Mouse (Mus musculus) thymus, postnatal 10 days (tissue): Measurements from ENCODE around the gene Parva.

Source experiments
- DNase-seq, 2 experiments: peaks; one replicate each; pipeline ENCODE4 v3.0.0; 2021; ENCODE audit warnings: low spot score in 2 of 2

Gene Parva

DNA sequence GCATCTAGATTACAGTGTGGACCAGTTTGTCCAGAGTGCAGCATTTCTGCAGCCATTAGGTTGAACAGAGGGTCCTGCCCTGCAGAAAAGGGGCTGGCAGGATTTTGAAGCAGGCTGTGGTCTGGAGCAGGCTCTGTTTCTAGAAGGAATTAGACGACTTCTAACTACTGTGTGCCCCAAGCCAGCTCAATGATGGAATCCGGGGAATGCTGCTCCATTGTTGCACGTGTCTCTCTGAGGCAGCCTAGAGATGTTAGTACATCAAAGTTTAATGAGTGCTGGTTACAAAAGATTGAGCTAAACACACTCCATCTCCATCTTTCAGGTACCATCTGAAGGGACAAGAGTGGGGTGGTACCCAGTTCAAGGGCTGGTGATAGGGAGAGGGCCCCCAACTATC lies 85.0 kb downstream of the Parva start:
- DNase-seq, result no peak

DNA sequence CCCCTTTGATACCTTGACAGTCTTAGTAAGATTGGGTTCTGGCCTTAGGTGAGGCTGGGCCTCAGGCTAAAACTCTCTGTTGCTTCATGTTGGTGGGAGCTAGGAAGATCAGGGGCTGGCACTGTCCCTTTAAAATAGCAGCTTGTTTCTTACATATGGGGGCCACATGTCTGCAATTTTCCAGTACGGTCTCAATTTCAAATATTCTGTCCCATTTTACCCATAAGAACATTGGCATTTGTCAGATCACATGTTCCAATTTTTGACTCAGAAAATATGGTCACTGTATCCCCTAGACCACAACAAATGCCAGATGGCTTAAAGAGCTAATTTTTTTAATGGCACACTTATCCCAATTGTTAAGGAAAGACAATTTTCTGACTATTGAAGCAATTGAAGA lies 85.6 kb downstream of the Parva start:
- DNase-seq, result no peak

DNA sequence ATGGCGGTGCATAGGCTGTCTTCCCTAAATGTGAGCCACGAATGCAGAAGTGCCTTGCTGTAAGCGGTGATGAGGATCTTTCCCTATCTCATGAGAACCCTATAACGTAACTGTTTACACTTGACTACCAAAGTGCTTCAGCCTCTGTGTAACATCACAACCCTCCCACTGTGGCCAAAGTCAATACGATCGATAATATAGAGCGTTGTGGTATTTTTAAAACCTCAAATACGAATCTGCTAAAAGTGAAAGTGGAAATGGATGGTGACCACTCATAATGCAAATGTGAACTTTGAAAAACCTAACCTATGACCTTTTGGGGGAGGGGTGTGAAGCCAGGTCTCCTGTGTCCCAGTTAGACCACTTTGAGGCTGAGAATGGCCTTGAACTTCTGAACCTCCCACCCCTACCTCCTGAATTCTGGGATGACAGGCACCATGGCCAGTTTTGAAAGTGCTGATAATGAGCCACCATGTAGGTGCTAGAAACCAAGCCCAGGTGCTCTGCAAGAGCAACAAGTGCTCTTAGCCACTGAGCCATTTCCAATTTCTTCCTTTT lies 87.4 kb downstream of the Parva start:
- no peak for DNase-seq

DNA sequence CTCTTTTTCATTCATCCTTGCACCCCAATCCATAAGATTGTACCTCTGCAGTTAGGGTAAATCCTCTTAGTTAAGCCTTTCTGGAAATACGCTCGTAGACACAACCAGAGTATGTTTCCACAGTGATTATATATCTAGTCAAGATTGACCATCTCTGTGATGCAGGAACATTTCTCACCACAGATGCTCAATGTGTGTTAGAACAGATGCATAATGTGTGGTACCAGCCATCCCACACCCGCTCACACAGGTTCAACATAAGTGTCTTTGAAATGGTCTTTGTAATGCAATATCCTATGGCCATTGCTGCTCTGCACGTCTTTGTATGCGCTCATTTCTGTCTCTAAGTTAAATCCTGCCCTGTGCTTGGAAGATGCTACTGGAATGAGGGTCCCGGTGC lies 98.2 kb downstream of the Parva start:
- no peak for DNase-seq

DNA sequence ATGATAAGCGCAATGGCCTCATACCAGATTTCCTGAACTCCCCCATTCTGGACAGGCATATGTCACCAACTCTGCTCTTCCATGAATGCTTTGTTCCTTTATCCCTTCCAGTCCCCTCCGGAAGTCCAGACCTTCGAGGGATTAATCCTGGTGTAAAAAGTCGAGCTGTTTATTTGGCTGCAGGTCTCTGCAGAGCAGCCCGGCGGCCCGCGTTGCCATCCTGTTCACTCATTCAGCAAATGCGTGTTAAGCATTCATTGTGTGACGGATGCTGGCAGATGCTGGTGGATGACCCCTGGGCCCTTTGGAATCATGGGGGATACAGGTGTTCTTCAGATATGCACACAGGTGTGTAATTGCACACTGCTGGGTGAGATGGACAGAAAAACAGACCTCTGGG lies 98.9 kb downstream of the Parva start:
- no peak for DNase-seq

DNA sequence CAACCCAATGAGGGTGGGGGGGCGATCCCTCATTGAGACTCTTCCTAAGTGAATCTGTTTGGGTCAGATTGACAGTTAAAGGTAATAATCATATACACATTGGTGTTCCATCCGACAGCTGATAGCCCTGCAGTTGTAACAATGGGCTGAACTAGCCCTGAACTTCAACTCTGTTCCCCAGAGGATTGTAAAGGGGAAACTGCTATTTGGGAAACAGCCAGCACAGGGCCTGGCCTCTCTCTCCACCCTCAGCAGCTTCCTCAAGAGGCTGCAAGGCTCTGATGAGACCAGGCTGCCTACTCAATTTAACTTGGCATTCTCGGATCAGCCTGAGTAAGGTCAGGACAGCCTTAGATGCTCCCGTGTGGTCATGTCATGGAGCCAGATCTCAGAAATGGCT lies 99.9 kb downstream of the Parva start:
- DNase-seq, result no peak

DNA sequence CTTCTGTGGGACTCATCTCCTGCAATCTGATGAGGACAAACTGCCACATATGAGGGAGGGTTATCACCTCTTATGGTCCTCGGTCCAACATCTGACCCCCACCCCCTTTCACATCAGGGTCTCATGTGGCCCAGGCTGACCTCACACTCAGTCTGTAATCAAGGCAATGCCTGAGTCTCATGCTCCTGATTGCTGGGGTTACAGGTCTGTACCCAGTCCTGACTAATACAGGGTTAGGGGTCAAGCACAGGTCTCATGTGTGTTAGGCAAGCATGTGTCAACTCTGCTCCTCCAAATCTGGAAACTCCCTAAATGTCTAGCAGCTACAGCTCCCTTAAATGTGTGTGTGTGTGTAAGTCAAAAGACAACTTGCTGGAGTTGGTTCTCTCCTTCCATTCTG lies 100.8 kb downstream of the Parva start:
- DNase-seq, result no peak

DNA sequence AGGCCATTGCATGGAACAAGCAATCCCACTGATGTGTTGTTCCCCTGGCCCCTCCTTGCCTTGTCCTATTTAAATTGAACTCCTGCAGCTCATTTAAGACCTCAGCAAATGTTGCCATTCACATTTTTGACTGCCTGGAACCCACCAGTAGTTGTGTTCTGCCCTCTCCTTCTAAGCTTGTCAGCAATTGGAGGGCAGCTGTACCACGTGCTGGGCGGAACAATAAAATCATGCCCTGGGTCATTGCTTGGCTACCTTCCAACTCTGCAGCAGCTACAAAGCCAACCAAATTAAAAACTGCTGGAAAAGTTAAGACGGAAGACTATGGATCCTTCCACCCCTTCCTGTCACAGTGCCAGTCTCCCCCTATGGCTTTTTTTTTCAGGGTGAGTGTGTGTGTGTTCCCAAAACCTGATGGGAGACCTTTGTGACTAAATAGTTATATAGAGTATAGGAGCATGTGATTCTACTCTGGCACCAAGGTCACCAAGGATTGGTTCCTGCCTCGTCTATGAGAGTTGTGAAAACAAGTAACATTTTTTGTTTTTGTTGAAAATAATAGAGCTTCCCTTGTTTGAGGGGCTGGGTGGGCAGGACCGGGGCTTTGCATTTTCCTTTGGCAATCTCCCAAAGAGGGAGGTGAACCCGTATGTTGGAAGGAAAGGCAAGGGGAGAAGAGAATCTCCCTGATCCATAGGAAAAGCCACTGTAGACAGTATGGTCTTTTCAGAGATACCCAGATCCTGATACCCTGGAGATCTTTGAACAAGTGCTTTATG lies 101.5 kb downstream of the Parva start:
- DNase-seq, result no peak

DNA sequence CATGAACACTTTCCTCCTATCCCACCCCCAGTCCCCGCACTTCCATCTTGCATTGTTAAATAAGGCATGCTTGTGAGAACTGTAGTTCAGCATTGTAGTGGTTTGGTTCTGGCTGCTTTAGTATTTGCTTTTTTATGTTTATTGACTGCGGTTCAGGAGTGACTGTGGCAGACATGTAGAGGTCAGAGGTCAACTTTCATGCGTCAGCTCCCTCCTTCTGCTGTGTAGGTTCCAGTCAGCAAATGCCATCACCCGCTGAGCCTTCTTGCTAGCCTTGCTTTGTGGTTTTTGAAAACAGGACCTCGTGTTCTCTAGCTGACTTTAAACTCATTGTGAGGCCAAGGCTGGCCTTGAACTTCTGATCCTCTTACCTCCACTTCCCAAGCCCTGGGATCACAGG lies 103.6 kb downstream of the Parva start:
- DNase-seq, result no peak

DNA sequence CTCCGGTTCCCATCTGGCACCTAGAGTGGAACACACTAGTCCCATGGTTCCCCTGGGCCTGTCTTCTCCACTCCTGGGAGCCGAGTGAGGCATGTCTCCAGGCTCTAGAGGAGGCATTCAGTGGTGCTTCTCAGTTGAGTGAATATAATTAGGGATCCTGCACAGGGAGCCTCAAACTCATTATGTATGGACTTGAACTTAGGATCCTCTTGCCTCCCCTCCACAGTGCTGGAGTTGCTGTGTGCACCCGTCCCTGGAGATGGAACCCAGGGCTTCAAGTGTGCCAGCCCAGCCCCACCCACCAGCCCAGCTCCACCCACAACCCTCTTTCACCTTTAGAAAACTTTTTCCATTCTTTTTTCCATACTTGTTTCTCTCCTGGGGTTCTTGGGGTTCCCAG lies 106.8 kb downstream of the Parva start:
- no peak for DNase-seq

DNA sequence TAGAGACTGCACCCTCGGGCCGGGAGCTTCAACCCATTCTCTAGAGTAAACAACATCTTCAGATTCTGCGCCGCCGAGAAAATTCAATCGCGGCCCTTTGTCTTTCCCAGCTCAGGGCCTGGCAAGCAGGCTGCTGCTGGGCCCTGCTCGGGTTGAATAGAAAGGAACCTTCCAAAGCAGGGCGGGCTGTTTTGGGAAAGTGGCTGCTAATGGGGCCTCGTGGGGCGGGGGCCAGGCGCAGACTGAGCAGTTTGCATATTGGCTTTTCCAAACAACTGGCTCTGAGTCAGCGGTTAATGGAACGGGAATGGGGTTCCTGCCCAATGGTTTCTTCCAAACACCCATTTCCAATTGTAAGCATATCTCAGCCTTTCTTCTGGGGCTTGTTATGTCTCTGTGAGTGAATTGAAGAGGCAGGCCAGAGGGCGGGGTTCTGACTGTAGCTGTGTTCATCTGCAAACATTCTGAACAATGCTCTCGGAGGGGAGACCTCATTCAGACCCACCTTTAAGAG lies 108.2 kb downstream of the Parva start:
- no peak for DNase-seq

DNA sequence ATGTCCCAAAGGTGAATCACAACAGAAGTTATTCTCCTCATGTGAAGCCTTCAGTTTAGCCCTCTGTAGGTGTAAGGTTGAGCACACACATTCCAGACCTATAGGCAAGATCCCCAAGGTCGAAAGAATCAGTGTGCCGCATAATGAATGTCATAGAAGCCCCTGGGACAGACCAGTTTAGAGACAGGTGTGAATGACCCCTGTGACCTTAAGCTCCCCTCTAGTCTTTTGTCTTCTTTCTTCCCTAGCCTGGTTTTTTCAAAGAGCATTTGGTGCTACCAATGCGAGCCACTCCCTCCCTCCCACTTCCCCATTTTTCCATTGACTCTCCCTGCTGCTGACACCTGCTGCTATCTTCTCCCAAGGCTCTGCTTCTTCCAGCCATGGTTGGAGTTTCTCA lies 121.8 kb downstream of the Parva start:
- DNase-seq, result no peak

DNA sequence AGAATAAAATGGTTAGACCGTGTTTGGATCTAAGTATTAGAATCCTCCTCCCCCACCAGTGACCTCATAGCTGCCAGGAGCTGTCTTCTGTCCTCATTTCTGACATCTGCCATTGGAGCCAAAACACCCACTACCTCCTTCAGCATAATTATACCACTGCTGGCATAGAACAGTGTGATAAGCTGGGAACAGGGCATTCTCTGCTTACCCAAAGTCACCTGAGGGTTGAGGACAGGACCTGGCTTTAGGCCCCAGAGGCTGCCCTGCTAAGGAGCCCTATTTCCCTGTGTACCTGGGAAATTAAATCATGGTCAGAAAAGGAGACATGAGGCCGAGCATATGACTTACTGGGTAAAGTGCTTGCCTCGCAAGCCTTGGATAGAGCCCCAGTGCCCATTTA lies 134.2 kb downstream of the Parva start:
- DNase-seq, result no peak

DNA sequence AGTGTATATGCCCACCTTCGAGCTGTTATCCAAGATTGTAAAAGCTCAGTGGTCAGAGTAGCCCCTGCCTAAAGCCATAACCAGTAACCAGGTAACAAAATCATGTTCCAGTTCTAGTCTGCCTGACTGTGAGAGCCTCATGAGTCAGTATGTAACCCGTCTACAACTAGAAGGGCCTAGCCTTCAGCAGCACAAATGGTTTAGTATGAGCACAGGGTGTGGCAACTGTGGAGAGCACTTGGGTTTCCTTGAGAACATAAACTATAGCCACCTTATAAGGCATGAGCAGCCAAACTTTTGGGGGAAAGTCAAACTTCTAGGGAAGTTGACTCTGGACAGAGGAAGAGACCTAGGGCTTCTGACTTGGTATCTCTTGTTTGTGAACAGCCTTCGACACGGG lies 139.7 kb downstream of the Parva start:
- no peak for DNase-seq

DNA sequence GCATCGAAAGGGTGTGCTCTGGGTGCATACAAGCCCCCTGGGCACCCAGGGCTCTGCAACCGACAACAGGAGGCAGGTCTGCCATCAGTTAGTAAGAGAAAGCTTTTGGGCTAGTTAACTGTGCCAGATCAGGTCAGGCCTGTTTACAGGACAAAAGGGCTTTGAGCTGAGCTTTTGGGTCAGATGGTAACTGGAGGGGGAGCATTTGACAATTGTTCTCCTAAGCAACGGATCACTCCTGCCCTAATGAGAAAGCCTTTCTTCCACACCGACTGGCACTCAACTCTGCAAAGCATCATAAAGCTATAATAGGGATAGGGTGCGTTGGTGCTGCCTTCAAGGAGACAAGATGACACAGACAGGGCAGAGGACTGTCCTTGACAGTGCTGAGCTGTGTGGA lies 141.7 kb downstream of the Parva start:
- DNase-seq, result no peak

DNA sequence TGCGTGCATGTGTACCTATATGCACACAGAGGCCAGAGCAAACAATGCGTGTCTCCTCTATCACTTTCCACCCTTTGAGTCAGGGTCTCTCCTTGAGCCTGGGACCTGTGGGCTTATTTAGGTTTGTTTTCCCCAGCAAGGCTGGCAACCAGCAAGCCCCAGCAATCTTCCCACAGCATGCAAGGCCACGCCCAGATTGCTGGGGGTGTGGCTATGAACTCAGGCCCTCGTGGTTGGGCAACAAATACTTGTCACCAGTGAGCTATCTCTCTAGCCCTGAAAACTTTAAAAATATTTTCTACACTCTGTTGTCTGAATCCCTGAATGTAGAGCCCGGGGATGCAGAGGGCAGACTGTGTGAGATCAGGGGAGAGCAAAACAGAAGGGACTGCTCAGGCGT lies 154.3 kb downstream of the Parva start:
- no peak for DNase-seq

DNA sequence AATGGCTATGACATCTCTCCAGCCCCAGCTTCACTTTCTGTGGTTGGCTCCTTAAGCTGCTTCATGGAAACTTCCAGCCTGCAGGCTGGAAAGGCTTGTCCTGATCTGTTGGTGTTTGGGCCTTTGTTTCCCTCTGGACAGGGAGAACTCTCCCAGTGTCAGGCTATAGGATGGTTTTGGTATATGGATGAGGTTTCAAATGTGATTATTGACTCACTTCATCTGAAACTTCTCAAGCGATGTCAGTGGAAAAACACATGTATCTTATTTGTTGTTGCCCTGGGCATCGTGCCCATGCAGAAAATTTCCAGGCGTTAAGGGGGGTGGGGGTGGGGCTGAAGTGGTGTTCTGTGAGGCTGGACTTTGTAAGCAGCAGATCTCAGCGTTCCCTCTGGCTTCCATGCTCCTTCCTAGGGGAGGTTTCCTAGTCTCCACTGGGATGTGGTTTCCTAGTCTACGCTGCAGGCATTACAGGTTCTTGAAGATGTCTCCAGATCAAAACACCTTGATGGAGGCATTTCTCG lies 155.6 kb downstream of the Parva start:
- no peak for DNase-seq

DNA sequence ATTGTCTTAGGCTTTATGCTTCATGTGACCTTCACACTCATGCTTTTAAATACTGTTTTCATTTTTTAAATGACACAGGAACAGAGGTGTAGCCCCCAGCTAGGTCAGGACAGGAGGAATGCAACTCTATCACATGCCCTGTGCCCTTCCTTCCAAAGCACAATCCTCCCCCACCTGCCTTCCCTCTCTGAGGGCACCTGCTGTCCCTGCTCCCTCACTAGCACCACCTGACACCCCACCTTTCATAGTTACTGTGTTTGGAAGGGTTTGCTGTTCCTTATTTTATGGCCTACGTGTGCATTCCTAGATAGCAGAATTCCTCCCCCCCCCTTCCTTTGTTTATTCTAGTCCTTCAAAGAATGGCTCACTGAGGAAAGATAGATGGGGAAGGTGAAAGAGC lies 160.1 kb downstream of the Parva start:
- no peak for DNase-seq

DNA sequence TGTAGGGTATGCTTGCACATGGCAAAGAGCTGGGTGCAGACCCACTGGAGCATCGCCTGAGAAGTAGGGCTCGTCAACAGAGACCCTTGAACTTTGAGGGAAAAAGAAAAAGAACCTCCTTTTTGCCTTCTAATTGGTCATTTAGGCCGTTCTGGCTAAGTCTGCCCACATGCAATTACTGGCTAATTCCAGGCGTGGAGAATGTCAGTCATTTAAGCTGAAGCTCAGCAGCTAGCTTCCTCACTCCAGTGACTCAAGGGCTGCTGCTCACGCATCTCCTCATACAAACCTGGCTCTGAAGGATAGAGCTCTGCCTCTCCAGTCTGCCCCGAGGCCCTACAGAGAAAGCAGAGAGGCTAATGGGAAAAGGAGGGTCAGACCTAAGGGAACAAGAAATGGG lies 162.2 kb downstream of the Parva start:
- DNase-seq, result no peak

DNA sequence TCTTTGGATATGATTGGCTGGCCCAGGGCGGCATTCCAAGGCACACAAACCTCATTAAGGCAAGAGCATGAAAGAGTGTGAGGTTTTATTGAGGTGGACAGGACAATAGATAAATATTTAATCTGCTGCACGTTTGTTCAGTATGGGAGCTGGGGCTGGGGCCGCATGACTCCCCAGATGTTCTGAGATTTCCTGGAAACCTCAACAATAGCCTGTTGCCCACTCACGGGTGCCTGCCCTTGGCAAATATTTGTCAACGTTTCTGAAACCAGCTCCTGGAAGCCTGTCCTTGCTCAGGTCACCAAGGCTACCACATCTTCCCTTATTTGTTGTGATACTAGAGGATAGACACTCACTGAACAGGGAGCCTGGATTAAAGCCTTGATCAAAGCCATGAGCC lies 166.3 kb downstream of the Parva start:
- no peak for DNase-seq

DNA sequence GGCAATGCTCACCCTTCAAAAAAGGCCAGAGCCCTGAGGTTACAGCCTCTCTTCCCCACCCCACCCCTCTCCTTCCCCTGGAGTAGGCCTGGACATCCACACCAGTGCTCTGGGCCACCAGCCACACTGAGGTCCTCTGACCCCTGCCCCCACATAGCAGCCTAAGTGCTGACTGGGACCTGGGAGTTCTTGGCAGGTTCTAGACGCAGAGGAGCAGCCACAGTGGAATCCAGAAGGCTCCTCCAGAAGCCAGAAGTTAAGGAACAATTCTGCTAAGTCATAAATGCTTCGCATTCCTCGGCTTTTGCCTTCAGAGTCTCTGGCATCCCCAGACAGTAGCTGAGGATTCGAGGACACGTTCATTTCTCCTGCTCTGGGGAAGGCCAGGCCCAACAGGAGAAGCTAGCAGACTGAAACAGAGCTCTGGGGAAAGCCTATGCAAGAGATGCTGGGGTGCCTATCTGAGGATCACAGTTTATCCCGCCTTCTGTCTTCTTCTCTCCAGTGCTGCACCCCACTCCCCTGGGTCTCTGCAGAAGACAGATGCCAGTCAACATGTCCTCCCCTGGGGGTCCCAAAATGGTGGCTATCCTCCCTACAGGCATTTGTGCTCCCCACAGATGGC lies 168.0 kb downstream of the Parva start:
- DNase-seq, result no peak

DNA sequence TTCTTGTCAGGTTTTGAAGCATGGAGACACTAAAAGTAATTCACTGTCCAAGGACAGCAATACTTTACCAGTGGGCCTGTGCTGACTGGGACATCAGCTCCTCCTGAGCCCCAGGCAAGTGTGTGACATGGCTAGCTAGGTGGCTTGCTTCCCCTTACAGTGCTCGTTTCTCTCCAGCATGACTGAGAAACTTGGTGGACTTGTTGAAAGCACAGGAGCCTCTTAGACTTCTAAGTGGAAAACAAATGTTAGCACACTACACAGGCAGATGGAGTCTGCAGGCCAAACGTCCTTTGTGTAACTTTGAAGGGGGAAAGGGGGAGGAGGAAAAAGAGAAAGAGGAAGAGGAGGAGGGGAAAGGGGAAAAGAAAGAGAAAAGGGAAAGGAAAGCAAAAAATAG lies 172.3 kb downstream of the Parva start:
- no peak for DNase-seq

DNA sequence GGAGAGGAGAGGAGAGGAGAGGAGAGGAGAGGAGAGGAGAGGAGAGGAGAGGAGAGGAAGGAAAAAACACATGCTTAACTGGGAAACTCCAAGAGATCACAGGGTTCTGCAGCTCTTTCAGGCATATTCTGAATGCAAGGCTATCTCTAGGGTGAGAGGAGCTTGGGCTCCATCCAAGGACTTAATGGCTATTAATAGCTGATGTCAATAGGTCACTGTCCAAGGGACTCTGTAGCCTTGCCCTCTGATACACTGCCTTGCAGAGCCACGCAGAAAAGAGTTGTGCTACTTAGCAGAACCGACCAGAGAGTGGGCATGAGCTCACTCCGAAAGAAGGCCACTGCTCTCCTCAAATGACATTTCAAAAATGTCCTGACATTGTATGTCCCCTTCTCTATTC lies 172.9 kb downstream of the Parva start:
- DNase-seq, result no peak
